Mouse (Mus musculus) forebrain, postnatal 0 days (tissue): ENCODE measurements around the gene Abcb10. TPM values are rescaled to one million over a fixed set of nuclear protein-coding genes. Genes with fewer than 3 reads are reported as not detected.

Experiments used
- ATAC-seq: fragments of 200-750 bp; cut with Nextera tagmentation; 2 replicates; pipeline ENCODE4 v1.8.0; 2017; ENCODE audit warnings: mild to moderate bottlenecking, moderate library complexity
- DNase-seq: peaks from one replicate; pipeline ENCODE4 v3.0.0-alpha.2; 2015
- H3K27ac ChIP-seq: fragments of 300-500 bp; sonication (generic); 2 replicates; pipeline ENCODE4 v1.5.1; 2014; ENCODE audit warnings: low read depth, mild to moderate bottlenecking, antibody characterized with exemption, low read length, moderate library complexity, mixed read lengths
- H3K27me3 ChIP-seq: fragments of 300-500 bp; sonication (generic); 2 replicates; pipeline ENCODE4 v1.6.1; 2014; ENCODE audit warnings: mild to moderate bottlenecking, low read length, mixed read lengths; ENCODE audit not compliant: insufficient read depth
- H3K36me3 ChIP-seq: fragments of 300-500 bp; sonication (generic); 2 replicates; pipeline ENCODE4 v1.6.1; 2014; ENCODE audit warnings: mild to moderate bottlenecking, moderate library complexity; ENCODE audit not compliant: insufficient read depth
- H3K4me1 ChIP-seq: fragments of 300-500 bp; sonication (generic); 2 replicates; pipeline ENCODE4 v1.6.1; 2014; ENCODE audit warnings: antibody characterized with exemption; ENCODE audit not compliant: insufficient read depth
- H3K4me2 ChIP-seq: fragments of 300-500 bp; sonication (generic); 2 replicates; pipeline ENCODE4 v1.6.1; 2014; ENCODE audit warnings: low read depth, mild to moderate bottlenecking, moderate library complexity
- H3K4me3 ChIP-seq: fragments of 300-500 bp; sonication (generic); 2 replicates; pipeline ENCODE4 v1.5.1; 2014; ENCODE audit warnings: low read depth, low read length, mixed read lengths
- H3K9ac ChIP-seq: fragments of 300-500 bp; sonication (generic); 2 replicates; pipeline ENCODE4 v1.6.1; 2014; ENCODE audit warnings: mild to moderate bottlenecking
- H3K9me3 ChIP-seq: fragments of 300-500 bp; sonication (generic); 2 replicates; pipeline ENCODE4 v1.6.1; 2016; ENCODE audit warnings: low read length
- CTCF ChIP-seq: sonication (generic); IDR thresholded peaks from 2 replicates; pipeline ENCODE4 v1.5.1; 2016; ENCODE audit warnings: antibody characterized with exemption, control low read depth, low read depth
- WGBS: fragments of 180-500 bp; shearing (Covaris S2); extraction: QIAGEN DNeasy Blood & Tissue Kit; methylation state at CpG from one replicate; pipeline ENCODE4 v1.1.7; 2014; 5-methylcytosine and 5-hydroxymethylcytosine counted together
- polyA plus RNA-seq: library from polyadenylated mRNA; unstranded; fragments of >200 nt; fragmentation: Nextera tagmentation; extraction: Ambion mirVana; gene quantifications from 2 replicates; pipeline ENCODE4 v1.2.1, GENCODE M21; 2015
- total RNA-seq: library from RNA; depleted of rRNA; stranded (reverse); fragments of >200 nt; gene quantifications from 2 replicates; pipeline ENCODE4 v1.2.3, GENCODE M21; 2014

The Abcb10 gene
- total and polyA plus RNA-seq, 2 experiments from 2014 or later, result 10.4 to 35.4 TPM

DNA sequence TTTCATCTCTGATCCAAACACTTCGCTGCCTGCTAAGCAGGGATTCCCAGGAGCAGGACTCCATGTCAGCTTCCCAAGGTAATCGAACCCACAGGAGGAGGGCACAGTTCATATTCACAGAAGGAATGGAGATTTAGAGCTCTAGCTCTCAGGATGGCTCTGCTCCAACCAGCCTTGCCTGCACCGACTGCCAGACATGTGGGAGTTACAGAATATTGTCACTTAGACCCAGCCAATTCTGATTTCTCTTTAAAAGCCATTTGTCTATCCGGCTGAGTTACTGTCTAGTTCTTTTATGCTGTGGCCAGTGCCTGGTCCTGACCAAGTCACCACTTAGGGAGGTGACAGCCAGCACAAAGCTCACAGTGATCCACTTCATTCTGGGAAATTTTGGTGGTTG, 1.2 kb downstream of the Abcb10 start:
- ATAC-seq, result no peak
- TF ChIP-seq CTCF, result no peak
- H3K27ac ChIP-seq, result no peak overlapping the region; the same call in 1 of the 2 replicates
- H3K36me3 ChIP-seq, result no peaks in the 10 kb centered on the region
- DNase-seq, result peak; percentile 51
- H3K4me2 ChIP-seq, result peak overlapping the region; percentile 92
- peaks cover 7% of the 10 kb centered on the region; the same call in 1 of the 2 replicates for H3K4me1 ChIP-seq
- H3K4me3 ChIP-seq, result peak overlapping the region; percentile 77
- H3K27me3 ChIP-seq, result no peaks in the 10 kb centered on the region
- H3K9me3 ChIP-seq, result no peaks in the 10 kb centered on the region
- H3K9ac ChIP-seq, result 0 out of 2 replicates have a peak overlapping the region, but pooled peaks have one; percentile 4
- 29% methylated on average over 4 of the region's 4 CpGs for WGBS

DNA sequence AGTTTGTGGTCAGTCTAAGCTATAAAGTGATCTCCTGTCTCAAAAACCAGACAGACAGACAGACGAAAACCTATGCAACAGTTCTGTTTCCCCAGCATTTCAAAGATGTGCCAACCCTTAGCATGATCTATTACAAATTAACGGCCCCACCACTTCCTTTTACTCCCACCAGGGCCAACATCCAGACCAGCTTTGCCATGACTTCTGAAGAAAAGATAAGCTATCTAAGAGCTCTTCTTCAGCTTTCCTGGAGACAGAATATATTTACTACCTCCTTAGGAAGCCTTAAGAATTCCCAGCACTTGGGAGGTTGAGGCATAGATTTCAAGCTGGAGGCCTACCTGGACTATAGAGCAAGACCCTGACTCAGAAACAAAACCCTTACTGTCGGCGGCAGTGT, 2.7 kb downstream of the Abcb10 start:
- no peaks in the 10 kb centered on the region for H3K9me3 ChIP-seq
- DNase-seq (no peak), ATAC-seq (no peak)
- H3K4me3 ChIP-seq, result no peak overlapping the region
- TF ChIP-seq CTCF, result no peak
- no peak overlapping the region for H3K27ac ChIP-seq
- H3K4me2 ChIP-seq, result 0 out of 2 replicates have a peak overlapping the region, but pooled peaks have one; percentile 3
- H3K36me3 ChIP-seq, result no peaks in the 10 kb centered on the region
- no peaks in the 10 kb centered on the region for H3K27me3 ChIP-seq
- WGBS, result 80% methylated on average over 4 of the region's 4 CpGs
- no peak overlapping the region for H3K9ac ChIP-seq
- peaks cover 7% of the 10 kb centered on the region; the same call in 1 of the 2 replicates for H3K4me1 ChIP-seq

DNA sequence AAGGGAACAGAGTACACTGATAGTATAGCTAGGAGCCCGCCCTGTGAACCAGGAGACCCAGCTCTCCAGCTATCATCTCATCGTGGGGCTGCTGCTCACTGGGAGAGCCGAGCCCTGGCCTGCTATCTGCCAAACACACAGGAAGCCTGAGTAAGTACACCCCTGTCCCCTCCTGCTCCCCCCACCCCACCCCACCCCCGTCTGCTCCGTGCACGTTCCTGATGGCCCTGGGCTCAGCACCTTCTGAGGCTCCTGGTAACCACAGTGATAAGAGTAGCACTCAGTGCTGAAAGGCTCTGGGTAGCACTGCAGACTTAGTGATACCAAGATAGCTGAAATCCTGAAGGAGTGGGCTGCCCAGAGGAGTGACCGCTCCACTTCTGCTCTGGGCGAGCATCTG, 4.0 kb downstream of the Abcb10 start:
- H3K4me1 ChIP-seq, result peaks cover 7% of the 10 kb centered on the region; the same call in 1 of the 2 replicates
- ATAC-seq (no peak), DNase-seq (no peak)
- no peaks in the 10 kb centered on the region for H3K36me3 ChIP-seq
- H3K9me3 ChIP-seq, result no peaks in the 10 kb centered on the region
- H3K9ac ChIP-seq, result no peak overlapping the region
- no peaks in the 10 kb centered on the region for H3K27me3 ChIP-seq
- no peak overlapping the region for H3K4me3 ChIP-seq
- no peak for TF ChIP-seq CTCF
- WGBS, result 82% methylated on average over 8 of the region's 8 CpGs
- no peak overlapping the region for H3K27ac ChIP-seq
- no peak overlapping the region for H3K4me2 ChIP-seq

DNA sequence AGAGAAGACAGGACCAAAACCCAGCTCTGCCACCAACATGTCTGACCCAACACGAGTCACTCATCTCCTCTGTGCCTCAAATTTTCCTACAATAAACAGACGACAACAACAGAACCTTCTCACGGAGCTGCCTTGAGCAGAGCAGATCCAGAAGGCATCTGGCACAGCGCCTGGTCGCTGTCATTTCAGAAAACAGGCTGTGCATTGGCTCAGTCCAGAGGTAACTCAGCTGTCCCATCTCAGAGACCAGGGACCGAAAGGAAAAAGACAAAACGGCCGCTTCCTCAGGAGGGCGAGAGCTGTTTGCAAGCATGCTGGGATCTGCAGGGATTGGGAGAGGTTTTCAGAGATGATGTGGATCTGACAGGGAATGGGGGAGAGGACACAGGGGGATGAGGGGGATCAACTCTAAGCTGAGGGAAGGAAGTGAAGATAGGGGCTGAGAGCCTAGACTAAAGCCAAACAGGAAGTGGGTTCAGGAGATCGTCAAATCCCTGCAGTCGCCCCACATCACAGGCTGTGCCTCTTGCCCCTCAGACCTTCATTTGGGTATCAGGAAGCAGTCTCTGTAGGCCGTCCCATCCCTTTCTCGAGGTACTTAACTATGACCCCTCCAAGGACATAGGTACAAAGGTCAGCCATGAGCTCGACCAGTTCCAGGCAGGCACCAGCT, 4.6 kb downstream of the Abcb10 start:
- Histone ChIP-seq H3K4me3 (no peak overlapping the region), H3K27ac (no peak overlapping the region), H3K36me3 (no peaks in the 10 kb centered on the region), H3K4me1 (peaks cover 7% of the 10 kb centered on the region; the same call in 1 of the 2 replicates), H3K9me3 (no peaks in the 10 kb centered on the region), H3K9ac (no peak overlapping the region), H3K27me3 (no peaks in the 10 kb centered on the region), H3K4me2 (no peak overlapping the region)
- DNase-seq (peak; percentile 18), ATAC-seq (no peak)
- no peak for TF ChIP-seq CTCF
- WGBS, result 61% methylated on average over 14 of the region's 14 CpGs

DNA sequence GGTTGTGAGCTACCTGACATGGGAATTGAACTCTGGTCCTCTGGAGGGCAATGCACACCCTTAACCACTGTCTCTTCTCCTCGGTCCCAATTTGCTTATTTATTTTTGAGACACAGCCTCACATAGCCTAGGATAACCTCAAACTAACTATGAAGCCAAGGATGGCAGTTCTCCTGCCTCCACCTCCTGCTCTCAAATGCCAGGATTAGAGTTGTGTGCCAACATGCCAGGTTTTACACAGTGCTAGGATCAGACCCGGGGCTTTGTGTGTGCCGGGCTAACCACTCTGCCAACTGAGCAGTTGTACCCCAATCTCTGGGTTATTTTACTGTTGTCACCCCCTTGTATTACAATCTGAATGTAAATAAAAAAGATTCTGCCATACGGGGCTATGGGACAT, 5.4 kb downstream of the Abcb10 start:
- no peaks in the 10 kb centered on the region for H3K27me3 ChIP-seq
- no peak overlapping the region for H3K4me2 ChIP-seq
- peaks cover 7% of the 10 kb centered on the region; the same call in 1 of the 2 replicates for H3K4me1 ChIP-seq
- H3K9ac ChIP-seq, result no peak overlapping the region
- H3K27ac ChIP-seq, result no peak overlapping the region
- WGBS, result 76% methylated on average over 4 of the region's 4 CpGs
- no peaks in the 10 kb centered on the region for H3K36me3 ChIP-seq
- no peak for DNase-seq
- no peaks in the 10 kb centered on the region for H3K9me3 ChIP-seq
- H3K4me3 ChIP-seq, result no peak overlapping the region
- no peak for ATAC-seq
- no peak for TF ChIP-seq CTCF

DNA sequence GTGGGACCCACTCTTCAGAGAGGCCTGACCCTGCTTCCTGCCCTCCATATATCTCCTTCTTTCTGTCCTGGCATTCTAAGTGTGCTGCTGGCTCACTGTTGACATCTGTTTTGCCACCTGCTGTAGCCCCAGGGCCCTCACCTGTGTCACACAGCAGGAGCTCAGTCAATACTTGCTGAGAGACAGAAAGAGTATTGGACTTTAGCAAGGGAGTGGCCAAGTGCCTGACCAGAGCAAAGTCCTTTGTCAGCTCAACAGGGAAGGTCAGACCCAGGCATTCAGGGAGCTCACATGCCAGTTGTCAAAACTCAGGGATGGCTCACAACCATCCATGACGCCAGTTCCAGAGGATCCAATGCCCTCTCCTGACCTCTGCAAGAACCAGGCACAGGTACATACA, 9.4 kb downstream of the Abcb10 start:
- WGBS, result 92% methylated on average over 1 of the region's 1 CpGs
- no peak for TF ChIP-seq CTCF

DNA sequence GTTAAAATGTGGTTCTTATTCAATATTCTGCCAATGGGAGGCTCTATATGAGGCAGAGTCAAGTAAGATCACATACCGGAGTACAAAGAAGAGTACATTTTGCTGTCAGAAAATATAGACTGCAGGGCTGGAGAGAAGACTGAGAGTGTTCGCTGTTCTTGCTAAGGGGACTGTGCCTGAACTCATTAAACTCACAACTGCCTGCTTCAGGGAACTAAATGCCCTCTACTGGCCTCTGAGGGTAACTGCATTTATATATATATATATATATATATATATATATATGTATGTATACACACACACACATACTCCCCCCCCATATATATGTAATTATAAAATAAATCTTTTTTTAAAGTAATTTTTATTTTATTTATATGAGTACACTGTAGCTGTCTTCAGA, 16.0 kb downstream of the Abcb10 start:
- H3K9ac ChIP-seq, result no peak overlapping the region
- H3K9me3 ChIP-seq, result no peaks in the 10 kb centered on the region
- ATAC-seq (peak; percentile 14; the same call in 1 of the 2 replicates), DNase-seq (no peak)
- peaks cover 27% of the 10 kb centered on the region for H3K36me3 ChIP-seq
- H3K4me1 ChIP-seq, result no peaks in the 10 kb centered on the region
- no peaks in the 10 kb centered on the region for H3K27me3 ChIP-seq
- no peak overlapping the region for H3K4me3 ChIP-seq
- no peak overlapping the region for H3K27ac ChIP-seq
- no peak overlapping the region for H3K4me2 ChIP-seq
- 61% methylated on average over 2 of the region's 2 CpGs for WGBS
- peak; percentile 50 for TF ChIP-seq CTCF

More for the DNA sequence above, 9.4 kb downstream of the Abcb10 start:
- H3K27me3 ChIP-seq, result no peaks in the 10 kb centered on the region
- H3K4me3 ChIP-seq, result no peak overlapping the region
- no peak overlapping the region for H3K27ac ChIP-seq
- H3K9me3 ChIP-seq, result no peaks in the 10 kb centered on the region
- ATAC-seq, result no peak
- H3K9ac ChIP-seq, result no peak overlapping the region
- no peak overlapping the region for H3K4me2 ChIP-seq
- no peak for DNase-seq
- no peaks in the 10 kb centered on the region for H3K4me1 ChIP-seq
- peaks cover 6% of the 10 kb centered on the region for H3K36me3 ChIP-seq
